Mouse (Mus musculus) C2C12 (cell line): ENCODE measurements around the gene Svbp.

ENCODE experiments used
- CTCF ChIP-seq: IDR thresholded peaks from one replicate; pipeline ENCODE4 v1.5.1; 2011; ENCODE audit not compliant: control insufficient read depth, insufficient read depth, insufficient read length
- FOSL1 ChIP-seq: IDR thresholded peaks from one replicate; pipeline ENCODE4 v1.8.0; 2011; ENCODE audit warnings: mild to moderate bottlenecking, low read length; ENCODE audit not compliant: poor library complexity, insufficient read depth, severe bottlenecking
- MYOG ChIP-seq: IDR thresholded peaks from one replicate; pipeline ENCODE4 v1.6.1; 2011; ENCODE audit not compliant: control insufficient read depth, insufficient read length; ENCODE audit errors: extremely low read depth
- USF1 ChIP-seq: IDR thresholded peaks from one replicate; pipeline ENCODE4 v1.6.1; 2011; ENCODE audit warnings: low read depth, mild to moderate bottlenecking, control low read depth, moderate library complexity

DNA sequence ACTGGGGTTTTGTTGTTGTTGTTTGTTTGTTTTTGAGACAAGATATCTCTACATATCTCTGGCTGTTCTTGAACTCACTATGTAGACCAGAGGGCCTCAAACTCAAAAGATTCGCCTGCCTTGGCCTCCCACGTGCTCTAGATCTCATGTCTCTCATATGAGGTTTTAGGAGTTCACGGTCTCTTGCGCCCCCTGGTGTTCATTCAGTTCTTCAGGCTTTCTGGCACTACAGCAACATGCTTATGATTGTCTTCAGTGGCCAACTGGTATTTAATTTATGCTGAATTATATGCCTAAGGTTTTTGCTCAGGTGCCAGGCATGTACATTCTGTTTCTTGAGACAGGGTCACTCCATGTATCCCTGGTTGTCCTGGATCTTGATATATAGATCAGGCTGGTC lies 27.4 kb upstream of the Svbp start:
- TF ChIP-seq CTCF, result peak; percentile 34
- TF ChIP-seq FOSL1, result no peak
- peak; percentile 40 for TF ChIP-seq USF1
- no peak for TF ChIP-seq MYOG
